Mouse (Mus musculus): Measurements from ENCODE around the gene Nrxn2. TPM values are rescaled to one million over a fixed set of nuclear protein-coding genes. Genes with fewer than 3 reads are reported as not detected.

The Nrxn2 gene
- total RNA-seq, 2 experiments from 2014 or later, result 809 to 835 TPM

- intact Hi-C loops (cut with DNase I), result no loop called here
- no peak for DNase-seq (ENCODE audit: extremely low spot score in 1 of 2, low spot score in 2 of 2)
These were observed 32.3 kb upstream of the Nrxn2 start for GRCm38 (mm10) chr19:6386234-6386633.

GRCm38 (mm10) chr19:6388006-6388405 is 30.5 kb upstream of the Nrxn2 start:
- DNase-seq (ENCODE audit: extremely low spot score in 1 of 2, low spot score in 2 of 2), result peak in 1 of 2 experiments; percentile 57
- intact Hi-C loops (cut with DNase I), result no loop called here

GRCm38 (mm10) chr19:6389803-6390202 is 28.7 kb upstream of the Nrxn2 start:
- peak in 1 of 2 experiments; percentile 18 for DNase-seq (ENCODE audit: extremely low spot score in 1 of 2, low spot score in 2 of 2)
- intact Hi-C loops (cut with DNase I), result no loop called here

GRCm38 (mm10) chr19:6390251-6390650 is 28.3 kb upstream of the Nrxn2 start:
- intact Hi-C loops (cut with DNase I), result no loop called here
- no peak for DNase-seq (ENCODE audit: extremely low spot score in 1 of 2, low spot score in 2 of 2)

- intact Hi-C loops (cut with DNase I), result no loop called here
- DNase-seq (ENCODE audit: extremely low spot score in 1 of 2, low spot score in 2 of 2), result no peak
These were observed 25.7 kb upstream of the Nrxn2 start for GRCm38 (mm10) chr19:6392743-6393393.

GRCm38 (mm10) chr19:6393637-6394036 is 24.9 kb upstream of the Nrxn2 start:
- DNase-seq (ENCODE audit: extremely low spot score in 1 of 2, low spot score in 2 of 2), result no peak
- intact Hi-C loops (cut with DNase I), result no loop called here

- no peak for DNase-seq (ENCODE audit: extremely low spot score in 1 of 2, low spot score in 2 of 2)
- intact Hi-C loops (cut with DNase I), result no loop called here
These were observed 22.3 kb upstream of the Nrxn2 start for GRCm38 (mm10) chr19:6396237-6396636.

GRCm38 (mm10) chr19:6397582-6398249 is 20.8 kb upstream of the Nrxn2 start:
- intact Hi-C loops (cut with DNase I), result no loop called here
- no peak for DNase-seq (ENCODE audit: extremely low spot score in 1 of 2, low spot score in 2 of 2)

GRCm38 (mm10) chr19:6398447-6399284 is 19.9 kb upstream of the Nrxn2 start:
- DNase-seq (ENCODE audit: extremely low spot score in 1 of 2, low spot score in 2 of 2), result peak in 1 of 2 experiments; percentile 90
- intact Hi-C loops (cut with DNase I), result no loop called here

GRCm38 (mm10) chr19:6399285-6400095 is 19.0 kb upstream of the Nrxn2 start, which contains the start of gene Rasgrp2:
TSS of gene Rasgrp2 (plus strand) at chr19:6399340.
- intact Hi-C loops (cut with DNase I), result no loop called here
- peak in 1 of 2 experiments; percentile 86 for DNase-seq (ENCODE audit: extremely low spot score in 1 of 2, low spot score in 2 of 2)

GRCm38 (mm10) chr19:6400096-6401086 is 18.1 kb upstream of the Nrxn2 start:
- no peak for DNase-seq (ENCODE audit: extremely low spot score in 1 of 2, low spot score in 2 of 2)
- intact Hi-C loops (cut with DNase I), result no loop called here

- DNase-seq (ENCODE audit: extremely low spot score in 1 of 2, low spot score in 2 of 2), result peak in 1 of 2 experiments; percentile 89
- intact Hi-C loops (cut with DNase I), result no loop called here
These were observed 17.3 kb upstream of the Nrxn2 start for GRCm38 (mm10) chr19:6401131-6401815.

GRCm38 (mm10) chr19:6401951-6402350 is 16.6 kb upstream of the Nrxn2 start:
- intact Hi-C loops (cut with DNase I), result no loop called here
- DNase-seq (ENCODE audit: extremely low spot score in 1 of 2, low spot score in 2 of 2), result peak in 1 of 2 experiments; percentile 72

GRCm38 (mm10) chr19:6403869-6404268 is 14.7 kb upstream of the Nrxn2 start:
- DNase-seq (ENCODE audit: extremely low spot score in 1 of 2, low spot score in 2 of 2), result no peak

GRCm38 (mm10) chr19:6405433-6405832 is 13.1 kb upstream of the Nrxn2 start:
- intact Hi-C loops (cut with DNase I), result no loop called here
- DNase-seq (ENCODE audit: extremely low spot score in 1 of 2, low spot score in 2 of 2), result no peak

More at GRCm38 (mm10) chr19:6403869-6404268, 14.7 kb upstream of the Nrxn2 start:
- intact Hi-C loops (cut with DNase I), result no loop called here

- no peak for DNase-seq (ENCODE audit: extremely low spot score in 1 of 2, low spot score in 2 of 2)
- intact Hi-C loops (cut with DNase I), result no loop called here
These were observed 11.4 kb upstream of the Nrxn2 start for GRCm38 (mm10) chr19:6407109-6407508.
